Mouse (Mus musculus) heart, postnatal 0 days (tissue): ENCODE data around the gene Acads. TPM values are rescaled to one million over a fixed set of nuclear protein-coding genes. Genes with fewer than 3 reads are reported as not detected.

Experiments used
- ATAC-seq: fragments of 200-750 bp; cut with Nextera tagmentation; 2 replicates; pipeline ENCODE4 v1.8.0; 2017; ENCODE audit warnings: low read depth, moderate number of reproducible peaks, moderate library complexity; ENCODE audit not compliant: insufficient read depth
- DNase-seq: peaks from one replicate; pipeline ENCODE4 v3.0.0-alpha.2; 2016; ENCODE audit warnings: low spot score
- H3K27ac ChIP-seq: fragments of 300-500 bp; sonication (generic); 2 replicates; pipeline ENCODE4 v1.5.1; 2014; ENCODE audit warnings: low read depth, mild to moderate bottlenecking
- H3K27me3 ChIP-seq: fragments of 300-500 bp; sonication (generic); 2 replicates; pipeline ENCODE4 v1.6.1; 2014; ENCODE audit warnings: low read length, mixed read lengths; ENCODE audit not compliant: control insufficient read depth, insufficient read depth
- H3K36me3 ChIP-seq: fragments of 300-500 bp; sonication (generic); replicated peaks from 2 replicates; pipeline ENCODE4 v1.6.1; 2014; ENCODE audit warnings: low read length, mixed read lengths; ENCODE audit not compliant: control insufficient read depth, insufficient read depth
- H3K4me1 ChIP-seq: fragments of 300-500 bp; sonication (generic); 2 replicates; pipeline ENCODE4 v1.6.1; 2014; ENCODE audit warnings: antibody characterized with exemption; ENCODE audit not compliant: control insufficient read depth, insufficient read depth
- H3K4me2 ChIP-seq: fragments of 300-500 bp; sonication (generic); 2 replicates; pipeline ENCODE4 v1.6.1; 2014; ENCODE audit warnings: low read depth, mild to moderate bottlenecking, low read length, moderate library complexity
- H3K4me3 ChIP-seq: fragments of 300-500 bp; sonication (generic); 2 replicates; pipeline ENCODE4 v1.5.1; 2014; ENCODE audit warnings: low read depth, low read length
- H3K9ac ChIP-seq: fragments of 300-500 bp; sonication (generic); replicated peaks from 2 replicates; pipeline ENCODE4 v1.6.1; 2014; ENCODE audit warnings: low read depth, low read length, mixed read lengths
- H3K9me3 ChIP-seq: fragments of 300-500 bp; sonication (generic); replicated peaks from 2 replicates; pipeline ENCODE4 v1.6.1; 2016; ENCODE audit warnings: low read length; ENCODE audit not compliant: control insufficient read depth
- CTCF ChIP-seq: IDR thresholded peaks from 2 replicates; pipeline ENCODE4 v1.5.1; 2016; ENCODE audit warnings: antibody characterized with exemption, control low read depth, low read depth
- EP300 ChIP-seq: IDR thresholded peaks from 2 replicates; pipeline ENCODE4 v1.6.1; 2016; ENCODE audit warnings: antibody characterized with exemption, low read depth
- whole genome bisulfite sequencing: fragments of 180-500 bp; shearing (Covaris S2); extraction: QIAGEN DNeasy Blood & Tissue Kit; methylation state at CpG from one replicate; pipeline ENCODE4 v1.1.7; 2014; 5-methylcytosine and 5-hydroxymethylcytosine counted together
- polyA plus RNA-seq: library from polyadenylated mRNA; unstranded; fragments of >200 nt; fragmentation: Nextera tagmentation; extraction: Ambion mirVana; gene quantifications from 2 replicates; pipeline ENCODE4 v1.2.1, GENCODE M21; 2015
- total RNA-seq: library from RNA; depleted of rRNA; stranded (reverse); fragments of >200 nt; gene quantifications from 2 replicates; pipeline ENCODE4 v1.2.3, GENCODE M21; 2014; ENCODE audit warnings: low replicate concordance

Acads gene
- total and polyA plus RNA-seq, 2 experiments from 2014 or later: 208 to 288 TPM

DNA sequence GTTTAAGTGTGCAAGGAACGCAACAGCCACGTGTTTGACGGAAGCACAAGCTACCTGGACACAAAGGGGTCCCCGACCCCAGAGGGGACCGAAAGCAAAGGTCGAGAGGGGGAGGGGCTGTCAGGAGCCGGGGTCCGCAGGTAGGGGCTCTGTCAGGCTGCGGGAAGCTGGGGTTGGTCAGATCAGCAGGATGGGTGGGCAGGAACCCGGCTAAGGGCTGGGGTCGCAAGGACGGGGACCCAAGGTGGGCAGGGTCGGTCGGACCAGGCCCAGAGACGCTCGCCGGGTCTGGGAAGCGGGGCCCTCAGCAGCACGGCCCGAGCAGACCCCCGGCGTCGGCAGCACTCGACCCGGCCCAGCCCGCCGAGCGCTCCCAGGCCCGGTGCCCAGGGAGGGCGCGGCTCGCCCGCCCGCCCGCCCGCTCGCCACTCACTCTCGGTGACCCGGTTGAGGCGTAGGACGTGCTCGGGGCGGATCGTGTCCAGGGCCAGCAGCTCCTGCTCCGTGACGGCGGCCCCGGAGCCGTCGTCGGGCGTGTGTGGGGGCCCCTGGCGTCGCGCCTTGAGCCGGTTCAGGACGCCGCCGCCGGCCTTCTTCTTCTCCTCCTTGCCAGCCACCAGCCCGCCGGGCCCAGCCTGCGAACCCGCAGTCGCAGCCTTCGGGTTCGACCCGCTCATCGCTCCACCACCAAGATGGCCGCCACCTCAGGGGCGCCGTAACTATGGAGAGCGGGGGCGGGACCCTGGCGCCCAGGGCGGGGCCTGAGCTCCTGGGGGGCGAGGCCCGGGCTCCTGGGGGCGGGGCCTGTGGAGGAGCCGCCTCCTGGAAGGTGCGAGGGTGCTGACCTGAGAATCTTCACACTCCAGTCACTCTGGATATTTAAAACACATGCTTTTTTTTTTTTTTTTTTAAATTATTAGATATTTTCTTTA is 15.4 kb upstream of the Acads start, which contains the start of gene Unc119b:
Gene Unc119b (minus strand): TSS at position 742 of the 932 bp plus-strand sequence.
- TF ChIP-seq EP300: no peak
- no peak for TF ChIP-seq CTCF
- Histone ChIP-seq H3K27me3 (0 out of 2 replicates have a peak, but pooled peaks cover 3% of the 10 kb centered on the region), H3K4me2 (peak within 1 kb of the TSS; percentile 100), H3K9ac (peak within 1 kb of the TSS; percentile 77), H3K36me3 (peaks cover 11% of the 10 kb centered on the region), H3K4me1 (peaks cover 18% of the 10 kb centered on the region; the same call in 1 of the 2 replicates), H3K9me3 (no peaks in the 10 kb centered on the region), H3K27ac (peak within 1 kb of the TSS; percentile 43; the same call in 1 of the 2 replicates), H3K4me3 (peak within 1 kb of the TSS; percentile 96)
- DNase-seq: peak; percentile 76
- WGBS: under 1% methylated on average over 41 of the region's 81 CpGs
- ATAC-seq: peak; percentile 98

DNA sequence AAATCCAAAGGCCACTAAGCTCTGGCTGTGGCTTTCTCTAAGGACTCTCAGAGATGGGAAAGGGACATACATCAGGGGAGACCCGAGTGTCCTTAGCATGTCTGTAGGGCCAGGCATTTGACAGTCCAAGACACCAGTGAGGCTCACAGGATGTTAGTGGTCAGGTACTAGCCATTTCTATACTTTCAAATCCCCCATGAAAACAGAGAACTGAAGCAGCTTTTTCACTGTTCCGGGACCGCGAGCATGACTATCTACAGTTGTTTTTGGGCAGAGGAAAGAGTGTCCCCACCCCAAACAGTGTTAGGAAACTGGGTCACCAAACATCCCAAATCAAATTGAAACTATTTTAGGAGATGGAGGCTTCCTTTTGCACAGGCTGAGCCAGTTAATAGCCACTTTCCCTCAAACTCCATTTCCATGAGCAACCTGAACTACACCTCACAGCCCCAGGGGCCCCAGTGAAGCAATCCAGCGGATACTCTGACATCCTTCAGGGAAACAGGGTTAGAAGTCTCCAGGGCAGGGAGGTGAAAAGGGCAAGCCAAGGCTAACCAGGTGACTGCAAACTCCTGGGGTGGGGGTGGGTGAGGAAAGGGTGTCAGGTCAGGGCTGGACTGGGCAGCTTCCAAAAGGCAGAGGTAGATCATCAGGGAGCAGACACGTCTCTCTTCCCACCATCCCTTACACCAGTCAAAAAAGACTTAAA is 14.4 kb upstream of the Acads start:
- Histone ChIP-seq H3K36me3 (peaks cover 20% of the 10 kb centered on the region), H3K27ac (no peak overlapping the region), H3K9ac (peak overlapping the region; percentile 77; the same call in 1 of the 2 replicates), H3K4me1 (peaks cover 18% of the 10 kb centered on the region; the same call in 1 of the 2 replicates), H3K4me2 (peak overlapping the region; percentile 100), H3K4me3 (peak overlapping the region; percentile 96), H3K9me3 (no peaks in the 10 kb centered on the region), H3K27me3 (0 out of 2 replicates have a peak, but pooled peaks cover 3% of the 10 kb centered on the region)
- TF ChIP-seq EP300 (no peak), CTCF (no peak)
- no peak for ATAC-seq
- DNase-seq: no peak
- 70% methylated on average over 6 of the region's 6 CpGs for WGBS

DNA sequence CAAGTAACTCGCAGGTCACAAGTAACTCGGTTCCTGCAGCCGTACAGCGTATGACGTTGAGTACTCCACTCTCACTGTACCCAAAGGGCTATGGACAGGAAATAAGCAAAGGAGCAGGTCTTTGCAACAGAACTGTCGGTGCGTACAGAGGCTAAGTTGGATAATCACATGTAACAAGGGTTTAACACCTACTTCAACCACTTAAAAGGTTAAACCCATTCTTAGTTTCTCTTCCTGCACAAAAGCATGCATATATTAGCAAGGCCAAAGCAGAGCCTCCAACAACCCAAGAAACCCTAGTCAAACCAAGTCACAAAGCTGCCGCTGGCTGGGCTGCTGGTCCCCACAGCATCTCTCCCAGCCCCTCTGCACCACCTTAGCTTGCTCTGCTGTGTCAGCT is 13.3 kb upstream of the Acads start:
- Histone ChIP-seq H3K9ac (no peak overlapping the region), H3K27me3 (no peaks in the 10 kb centered on the region), H3K36me3 (peaks cover 30% of the 10 kb centered on the region), H3K27ac (no peak overlapping the region), H3K4me2 (no peak overlapping the region), H3K4me1 (peaks cover 18% of the 10 kb centered on the region; the same call in 1 of the 2 replicates), H3K4me3 (no peak overlapping the region), H3K9me3 (no peaks in the 10 kb centered on the region)
- ATAC-seq (no peak), DNase-seq (no peak)
- TF ChIP-seq CTCF (no peak), EP300 (no peak)
- 83% methylated on average over 8 of the region's 8 CpGs for WGBS

DNA sequence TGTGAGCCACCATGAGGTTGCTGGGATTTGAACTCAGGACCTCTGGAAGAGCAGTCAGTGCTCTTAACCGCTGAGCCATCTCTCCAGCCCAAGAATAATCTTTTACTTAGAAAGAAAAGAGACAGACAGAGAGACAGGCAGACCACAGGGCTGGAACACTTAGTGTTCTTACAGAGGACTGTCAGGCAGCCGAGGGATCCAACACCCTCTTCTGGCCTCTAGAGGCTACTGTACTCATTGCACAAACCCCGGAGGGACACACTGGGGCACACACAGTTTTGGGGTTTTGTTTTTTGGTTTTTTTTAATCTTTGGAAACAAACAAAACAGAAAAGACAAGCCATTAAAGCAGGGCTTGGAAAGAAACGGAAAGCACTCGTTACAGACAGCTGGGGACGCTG is 10.2 kb upstream of the Acads start:
- no peak for ATAC-seq
- Histone ChIP-seq H3K9me3 (no peaks in the 10 kb centered on the region), H3K36me3 (peaks cover 45% of the 10 kb centered on the region), H3K4me2 (no peak overlapping the region), H3K9ac (no peak overlapping the region), H3K27ac (no peak overlapping the region), H3K4me3 (no peak overlapping the region), H3K27me3 (no peaks in the 10 kb centered on the region), H3K4me1 (peaks cover 18% of the 10 kb centered on the region; the same call in 1 of the 2 replicates)
- TF ChIP-seq EP300 (no peak), CTCF (no peak)
- WGBS: 83% methylated on average over 6 of the region's 6 CpGs
- DNase-seq: no peak

DNA sequence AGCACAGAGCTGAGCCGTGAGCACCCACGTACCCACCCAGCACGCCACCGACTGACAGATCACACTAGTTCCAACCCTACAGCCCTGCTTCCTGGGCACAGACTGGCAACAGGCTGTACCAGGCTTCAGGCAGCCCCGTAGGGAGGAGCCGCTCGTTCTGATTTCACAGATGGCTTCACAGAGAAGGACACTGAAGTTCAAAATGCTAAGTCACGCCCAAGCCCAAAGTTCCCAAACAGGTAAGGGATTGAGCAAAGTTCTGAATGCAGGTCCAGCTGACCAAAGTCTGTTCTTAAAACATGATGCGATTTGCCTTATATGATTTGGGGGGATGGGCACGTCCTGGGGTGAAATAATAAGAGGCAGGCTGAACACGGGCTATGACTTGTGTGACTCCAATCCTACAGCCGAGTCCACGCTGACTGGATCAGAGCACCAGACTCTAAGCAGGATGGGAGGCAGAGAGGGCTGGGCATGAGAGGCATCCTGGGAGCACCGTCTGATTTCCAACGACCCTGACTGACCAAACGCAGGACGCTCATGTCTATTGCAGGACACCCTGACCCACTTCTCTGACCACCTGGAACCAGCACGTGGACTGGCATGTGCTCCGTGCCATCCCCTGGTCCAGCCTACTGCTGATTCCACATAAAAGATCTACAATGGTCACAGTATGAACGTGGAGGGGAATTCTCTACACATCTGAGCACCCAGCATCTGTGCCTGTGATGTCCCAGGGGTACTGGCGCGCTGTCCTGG is 8.5 kb upstream of the Acads start:
- no peak for TF ChIP-seq CTCF
- no peak for TF ChIP-seq EP300
- H3K4me2 ChIP-seq: no peak overlapping the region
- no peak overlapping the region for H3K4me3 ChIP-seq
- no peaks in the 10 kb centered on the region for H3K9me3 ChIP-seq
- no peak overlapping the region for H3K27ac ChIP-seq
- WGBS: 88% methylated on average over 22 of the region's 22 CpGs
- 0 out of 2 replicates have a peak, but pooled peaks cover 1% of the 10 kb centered on the region for H3K4me1 ChIP-seq
- ATAC-seq: no peak
- no peaks in the 10 kb centered on the region for H3K27me3 ChIP-seq
- H3K36me3 ChIP-seq: peaks cover 53% of the 10 kb centered on the region
- H3K9ac ChIP-seq: no peak overlapping the region
- no peak for DNase-seq
